Mouse (Mus musculus): ENCODE measurements around the gene Wdr20.
A peak's percentile ranks its signal among the peaks of the same experiment; 100 is the strongest.
"Not testable (repeated sequence)": the region's sequence is repeated elsewhere in the genome, so short reads cannot be mapped to it uniquely, and the experiment has no call there.

The Wdr20 gene

DNA sequence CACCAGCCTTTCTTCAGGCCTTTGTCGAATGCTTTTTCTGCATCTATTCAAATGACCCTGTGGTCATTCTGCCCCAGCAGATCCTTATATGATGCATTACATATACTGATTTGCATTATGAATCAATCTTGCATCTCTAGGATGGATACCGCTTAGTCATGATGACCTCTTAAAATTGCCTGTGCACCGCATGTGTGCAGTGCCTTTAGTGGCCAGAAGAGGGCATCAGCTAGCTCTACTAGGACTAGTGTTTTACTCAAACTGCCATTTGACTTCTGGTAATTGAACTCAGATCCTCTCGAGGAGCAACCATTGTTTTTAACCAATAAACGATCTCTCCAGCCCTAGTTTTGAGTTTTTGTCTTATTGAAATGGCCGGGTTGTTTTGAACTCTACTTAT is 24.0 kb upstream of the Wdr20 start:
- no peak for DNase-seq (ENCODE audit: low read depth, low spot score)

DNA sequence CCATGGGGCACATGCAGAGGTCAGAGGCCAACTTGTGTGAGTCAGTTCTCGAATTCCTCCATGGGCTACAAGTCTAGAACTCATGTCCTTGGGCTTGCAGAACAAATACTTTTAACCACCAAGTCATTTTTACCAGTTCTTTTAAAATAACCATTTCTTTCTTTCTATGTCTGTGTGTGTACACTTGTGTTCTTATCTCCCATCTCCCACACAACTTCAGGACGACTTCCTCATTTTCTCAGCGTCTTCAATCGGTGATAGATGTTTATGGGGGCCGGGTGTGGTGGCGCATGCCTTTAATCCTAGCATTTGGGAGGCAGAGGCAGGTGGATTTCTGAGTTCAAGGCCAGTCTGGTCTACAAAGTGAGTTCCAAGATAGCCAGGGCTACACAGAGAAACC is 23.5 kb upstream of the Wdr20 start:
- DNase-seq (ENCODE audit: low read depth, low spot score): no peak

DNA sequence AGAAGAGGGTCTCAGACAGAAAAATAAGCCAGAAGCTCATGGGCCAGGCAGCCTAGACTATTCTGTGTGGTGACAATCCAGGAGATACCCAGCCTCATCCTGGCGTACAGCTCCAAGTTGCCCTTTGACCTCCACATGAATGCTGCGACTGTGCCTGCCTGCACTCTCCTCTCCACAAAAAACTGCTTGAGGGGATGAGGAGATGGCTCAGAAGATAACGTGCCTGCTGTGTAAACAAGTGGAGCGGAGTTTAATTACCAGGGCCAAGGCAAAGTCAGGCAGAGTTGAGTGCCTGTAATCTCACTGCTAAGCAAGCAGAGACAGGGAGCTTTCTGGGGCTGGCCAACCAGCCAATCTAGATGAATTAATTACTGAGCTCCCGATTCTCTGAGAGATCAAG is 21.7 kb upstream of the Wdr20 start:
- no peak for DNase-seq (ENCODE audit: low read depth, low spot score)

DNA sequence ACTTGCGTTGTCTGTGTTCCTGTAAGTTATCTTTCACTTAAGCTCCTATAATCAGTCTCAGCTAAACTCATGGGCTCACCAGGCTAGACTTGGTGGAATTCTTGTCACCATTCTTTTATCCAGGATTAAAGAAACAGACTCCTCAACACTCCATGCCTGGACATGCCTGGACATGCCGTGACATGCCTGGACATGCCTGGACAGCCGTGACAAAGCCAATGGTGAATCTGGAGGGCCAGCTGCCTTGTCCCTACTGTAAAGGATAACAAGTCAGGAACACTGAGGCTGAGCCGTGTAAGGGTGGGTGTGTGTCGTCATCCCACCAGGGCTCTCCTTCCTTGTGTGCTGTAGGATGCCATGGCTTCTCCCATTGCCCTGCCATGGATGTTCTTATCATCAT is 12.7 kb upstream of the Wdr20 start:
- DNase-seq (ENCODE audit: low read depth, low spot score): no peak

DNA sequence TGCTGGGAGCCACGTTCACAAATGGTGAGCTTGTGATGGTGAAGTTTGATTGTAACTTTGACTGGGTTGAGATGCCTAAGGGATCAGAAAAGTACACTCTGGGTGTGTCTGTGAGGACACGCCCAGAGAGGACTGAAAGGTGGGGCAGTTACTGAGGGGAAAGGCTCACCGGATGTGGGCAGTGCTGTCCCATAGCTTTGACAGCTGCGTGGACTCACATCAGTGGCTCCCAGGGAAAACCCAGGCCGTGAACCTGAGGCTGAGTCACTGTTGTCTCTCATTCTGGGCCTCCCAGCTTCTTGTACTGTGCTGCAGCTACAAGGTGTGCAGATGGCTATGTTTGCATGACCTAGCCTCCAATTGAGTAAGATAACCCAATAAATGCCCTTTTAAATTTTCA is 12.3 kb upstream of the Wdr20 start:
- DNase-seq (ENCODE audit: low read depth, low spot score): no peak

DNA sequence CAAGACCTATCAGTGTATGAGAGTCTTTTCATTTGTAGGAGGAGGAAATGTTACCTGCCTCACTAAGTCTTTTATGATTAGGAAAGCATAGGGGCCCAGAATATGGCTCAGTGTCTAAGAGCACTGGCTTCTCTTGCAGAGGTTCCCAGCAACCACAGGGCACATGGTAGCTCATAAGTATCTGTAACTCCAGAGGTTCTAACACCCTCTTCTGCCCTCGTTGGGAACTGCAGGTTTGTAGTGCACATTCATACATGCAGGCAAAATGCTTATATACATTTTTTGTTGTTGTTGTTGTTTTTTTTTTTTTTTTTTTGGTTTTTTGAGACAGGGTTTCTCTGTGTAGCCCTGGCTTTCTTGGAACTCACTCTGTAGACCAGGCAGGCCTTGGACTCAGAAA is 11.3 kb upstream of the Wdr20 start:
- DNase-seq (ENCODE audit: low read depth, low spot score): no peak

DNA sequence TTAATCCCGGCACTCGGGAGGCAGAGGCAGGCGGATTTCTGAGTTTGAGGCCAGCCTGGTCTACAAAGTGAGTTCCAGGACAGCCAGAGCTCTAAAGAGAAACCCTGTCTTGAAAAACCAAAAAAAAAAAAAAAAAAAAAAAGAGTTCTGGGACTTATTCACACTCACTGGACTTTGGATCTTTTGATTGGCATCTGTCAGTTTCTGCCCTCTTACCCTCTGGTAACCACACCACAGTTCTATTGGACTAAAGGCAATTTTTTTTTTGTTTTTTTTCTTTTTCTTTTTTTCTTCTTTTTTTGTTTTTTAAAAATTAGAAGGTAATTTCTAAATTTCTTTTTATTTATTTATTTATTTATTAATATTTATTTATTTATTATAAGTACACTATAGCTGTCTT is 4.5 kb upstream of the Wdr20 start:
- not testable (repeated sequence) for DNase-seq (ENCODE audit: low read depth, low spot score)

DNA sequence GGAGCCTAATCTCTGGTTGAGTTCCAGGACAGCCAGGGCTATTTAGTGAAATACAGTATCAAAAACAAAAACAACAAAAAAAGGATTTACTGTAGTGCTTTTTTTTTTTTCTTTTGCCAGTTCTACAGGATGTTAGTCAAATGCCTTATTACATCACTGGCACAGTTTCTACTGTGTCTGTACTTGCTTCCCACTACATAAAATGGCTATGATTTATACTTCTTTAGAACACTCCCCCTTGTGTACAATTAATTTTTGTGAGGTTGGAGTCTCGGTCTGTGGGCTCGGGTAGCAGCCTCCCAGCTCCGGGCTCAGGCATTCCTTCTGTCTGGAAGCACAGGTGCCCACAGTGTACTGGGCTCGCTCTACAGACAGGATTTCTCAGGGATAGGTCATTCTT is 1.1 kb upstream of the Wdr20 start:
- peak; percentile 16 for DNase-seq (ENCODE audit: low read depth, low spot score)

DNA sequence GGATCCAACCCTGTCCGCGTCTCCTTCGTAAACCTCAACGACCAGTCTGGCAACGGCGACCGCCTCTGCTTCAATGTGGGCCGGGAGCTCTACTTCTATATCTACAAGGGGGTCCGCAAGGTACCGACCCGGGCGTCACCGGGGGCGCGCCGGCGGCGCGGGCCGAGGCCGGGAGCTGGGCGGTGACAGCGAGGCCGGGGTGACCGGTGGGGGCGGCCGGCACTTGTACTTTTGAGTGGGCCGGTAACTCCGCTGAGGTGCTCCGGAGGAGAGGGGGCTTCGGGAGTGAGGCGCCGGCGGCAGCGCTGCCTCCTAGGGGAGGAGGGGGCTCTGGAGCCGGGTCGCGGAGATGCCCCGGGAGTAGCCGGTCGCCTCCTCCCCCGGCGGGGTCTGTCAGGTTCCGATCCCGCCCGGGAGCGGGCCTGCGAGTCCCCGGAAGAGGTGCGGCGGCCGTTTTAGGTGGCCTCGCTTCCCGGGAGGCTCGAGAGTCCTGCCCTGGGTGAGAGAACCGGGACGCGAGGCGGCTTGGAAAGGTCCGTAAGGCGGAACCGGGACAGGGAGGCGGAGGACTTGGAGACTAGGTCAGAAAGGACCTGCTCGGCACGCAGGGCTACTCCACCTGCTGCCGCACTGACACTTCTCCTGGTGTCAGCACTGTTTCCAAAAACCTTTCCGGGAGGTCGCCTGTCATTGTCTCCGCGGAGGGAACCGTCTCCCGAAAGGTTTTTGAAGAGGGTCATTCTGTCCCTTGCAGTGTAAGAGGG is 596 bp downstream of the Wdr20 start:
- DNase-seq (ENCODE audit: low read depth, low spot score): no peak

DNA sequence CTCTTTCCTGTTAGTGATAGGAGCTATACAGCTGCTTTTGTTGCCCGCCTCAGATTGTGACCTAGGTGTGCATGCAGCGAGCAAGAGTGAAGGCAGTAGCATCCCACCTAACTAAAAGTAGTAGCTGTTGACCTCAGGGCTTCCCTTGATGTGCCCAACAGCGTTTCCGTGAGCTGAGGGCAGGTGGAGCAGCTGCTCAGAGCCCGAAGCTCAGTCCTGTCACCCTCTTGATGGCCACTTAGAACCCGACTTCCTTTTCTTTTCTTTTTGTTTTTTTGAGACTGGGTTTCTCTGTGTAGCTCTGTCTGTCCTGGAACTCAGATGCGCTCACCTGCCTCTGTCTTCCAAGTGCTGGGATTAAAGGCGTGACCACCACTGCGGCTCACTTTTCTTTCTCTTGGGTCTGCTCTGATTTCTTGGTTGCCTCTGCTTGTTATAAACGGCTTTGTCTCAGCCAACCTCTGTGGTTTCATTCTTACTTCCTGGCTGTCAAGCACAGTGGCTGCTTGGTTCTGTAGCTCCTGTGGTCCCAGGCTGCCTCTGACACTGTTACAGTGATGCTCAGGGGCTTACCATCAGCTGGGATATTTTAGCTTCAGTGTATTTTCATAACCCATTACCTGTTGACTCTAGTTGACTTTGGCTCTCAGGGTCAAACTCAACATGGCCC is 13.2 kb downstream of the Wdr20 start:
- no peak for DNase-seq (ENCODE audit: low read depth, low spot score)

DNA sequence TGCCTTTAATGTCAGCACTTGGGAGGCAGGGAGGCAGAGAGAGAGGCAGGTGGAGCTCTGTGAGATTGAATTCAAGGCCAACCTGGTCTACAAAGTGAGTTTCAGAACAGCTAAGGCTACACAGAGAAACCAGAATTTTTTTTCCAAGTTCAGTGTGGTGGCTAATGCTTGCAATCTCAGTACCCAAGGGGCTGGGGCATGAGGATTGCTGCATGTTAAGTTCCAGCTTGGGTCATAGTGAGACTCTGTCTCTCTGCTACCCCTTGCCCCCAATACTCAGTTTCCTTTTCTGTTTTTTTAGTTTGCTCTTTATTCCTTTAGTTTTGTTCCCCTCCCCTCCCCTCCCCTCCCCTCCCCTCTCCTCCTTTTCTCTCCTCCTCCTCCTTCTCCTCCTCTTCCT is 15.0 kb downstream of the Wdr20 start:
- no peak for DNase-seq (ENCODE audit: low read depth, low spot score)

DNA sequence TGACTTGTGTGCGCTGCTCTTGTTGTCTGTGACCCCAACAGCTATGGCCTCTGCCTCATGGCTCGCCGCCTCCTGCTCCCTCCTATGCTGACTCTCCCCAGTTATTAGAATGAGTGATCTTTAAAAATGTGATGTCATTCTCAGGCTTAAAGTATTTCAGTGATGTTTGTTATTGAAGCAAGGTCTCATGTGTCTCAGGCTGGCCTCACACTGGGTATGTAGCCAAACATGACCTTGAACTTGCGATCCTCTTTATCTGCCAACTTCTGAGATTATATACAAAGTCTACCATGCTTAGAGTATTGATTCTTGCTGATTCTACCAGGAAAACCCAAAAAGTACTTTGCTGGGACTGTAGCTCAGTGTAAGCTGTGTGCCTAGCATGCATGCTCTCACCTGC is 16.2 kb downstream of the Wdr20 start:
- no peak for DNase-seq (ENCODE audit: low read depth, low spot score)

DNA sequence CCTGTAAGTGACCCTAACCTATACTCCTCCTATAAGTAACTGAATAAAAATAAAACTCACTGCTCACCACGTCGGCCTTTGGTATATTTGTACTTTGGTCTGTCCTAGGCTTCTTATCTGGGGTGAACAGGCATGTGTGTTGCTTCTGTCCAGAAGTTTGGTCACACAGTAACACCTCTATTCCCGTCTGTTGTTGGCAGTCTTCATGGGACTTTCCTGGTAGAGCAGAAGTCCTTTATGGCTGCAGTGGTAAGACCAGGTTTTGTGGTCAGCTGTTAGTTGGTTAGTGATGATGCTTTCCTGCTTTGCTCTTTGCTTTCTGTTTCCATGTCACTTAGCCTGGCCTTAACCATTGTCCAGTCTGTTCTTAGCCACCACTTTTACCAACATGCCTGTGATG is 19.4 kb downstream of the Wdr20 start:
- no peak for DNase-seq (ENCODE audit: low read depth, low spot score)

DNA sequence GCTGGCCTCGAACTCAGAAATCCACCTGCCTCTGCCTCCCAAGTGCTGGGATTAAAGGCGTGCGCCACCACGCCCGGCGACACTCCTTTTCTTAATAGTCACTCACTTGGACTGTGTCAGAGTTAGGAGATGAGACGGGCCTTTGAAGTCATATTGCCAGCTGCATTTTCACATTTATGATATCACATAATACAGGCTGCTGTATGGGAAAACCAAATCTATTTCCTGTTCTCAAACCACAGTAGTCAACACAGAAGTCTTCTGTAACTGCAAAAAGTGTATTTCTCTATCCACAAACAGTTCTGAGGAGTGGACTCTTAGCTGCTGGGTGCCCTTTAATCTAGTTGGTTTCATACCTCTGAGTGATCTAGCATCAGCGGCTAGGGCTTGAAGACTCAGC is 21.2 kb downstream of the Wdr20 start:
- no peak for DNase-seq (ENCODE audit: low read depth, low spot score)

DNA sequence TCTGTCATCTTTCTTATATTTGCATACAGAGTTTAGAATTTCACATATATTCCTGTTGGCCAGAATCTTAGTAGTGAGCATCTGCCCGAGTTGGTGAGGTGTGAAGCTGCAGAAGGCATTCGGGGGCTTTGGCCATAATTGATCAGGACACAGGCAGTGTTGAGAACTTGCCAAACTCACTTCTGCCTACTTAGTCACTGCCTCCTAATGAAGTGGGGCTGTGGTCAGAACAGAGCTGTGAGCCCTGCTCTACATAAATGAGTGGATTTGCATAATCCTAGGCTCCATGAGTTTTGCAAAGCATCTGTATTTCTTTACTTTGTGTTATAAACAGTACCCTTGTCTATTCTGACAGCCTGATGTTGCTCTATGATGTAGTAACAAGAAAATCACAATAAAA is 24.6 kb downstream of the Wdr20 start:
- no peak for DNase-seq (ENCODE audit: low read depth, low spot score)

DNA sequence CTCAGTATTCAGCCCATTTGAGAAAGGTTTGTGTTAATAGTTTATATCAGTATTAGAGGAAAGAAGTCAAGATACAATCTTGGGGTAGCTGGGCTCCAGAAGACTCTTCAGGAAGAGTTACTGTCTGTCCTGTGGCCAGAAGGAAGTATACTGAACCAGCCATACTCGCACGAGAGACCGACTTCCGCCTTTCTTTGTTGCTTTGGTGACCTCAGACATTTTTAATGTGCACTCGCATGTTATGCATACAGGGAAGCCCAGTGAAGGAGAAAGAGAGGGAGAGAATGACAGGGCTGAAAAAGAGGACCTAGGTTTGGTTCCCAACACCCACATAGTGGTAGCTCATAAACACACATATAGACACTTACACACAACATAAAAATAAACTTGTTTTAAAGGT is 26.8 kb downstream of the Wdr20 start:
- DNase-seq (ENCODE audit: low read depth, low spot score): no peak

DNA sequence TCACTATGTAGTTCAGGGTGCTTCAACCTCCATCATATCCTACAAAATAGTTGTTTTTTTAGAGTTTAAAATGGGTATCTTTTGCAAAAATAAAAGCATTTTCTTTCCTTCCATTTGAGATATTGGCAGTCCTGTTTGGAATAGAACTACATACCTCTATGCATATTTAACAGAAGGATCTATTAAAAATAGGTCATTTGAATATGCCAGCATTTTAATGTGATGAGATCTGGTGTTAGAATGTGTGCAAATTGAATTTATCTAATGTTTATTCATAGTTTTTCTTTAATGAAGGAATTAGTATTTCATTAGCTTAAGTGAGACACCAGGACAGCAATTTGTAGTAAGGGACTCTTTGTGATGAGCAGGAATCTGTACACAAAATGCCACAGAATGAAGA is 30.8 kb downstream of the Wdr20 start:
- DNase-seq (ENCODE audit: low read depth, low spot score): no peak

DNA sequence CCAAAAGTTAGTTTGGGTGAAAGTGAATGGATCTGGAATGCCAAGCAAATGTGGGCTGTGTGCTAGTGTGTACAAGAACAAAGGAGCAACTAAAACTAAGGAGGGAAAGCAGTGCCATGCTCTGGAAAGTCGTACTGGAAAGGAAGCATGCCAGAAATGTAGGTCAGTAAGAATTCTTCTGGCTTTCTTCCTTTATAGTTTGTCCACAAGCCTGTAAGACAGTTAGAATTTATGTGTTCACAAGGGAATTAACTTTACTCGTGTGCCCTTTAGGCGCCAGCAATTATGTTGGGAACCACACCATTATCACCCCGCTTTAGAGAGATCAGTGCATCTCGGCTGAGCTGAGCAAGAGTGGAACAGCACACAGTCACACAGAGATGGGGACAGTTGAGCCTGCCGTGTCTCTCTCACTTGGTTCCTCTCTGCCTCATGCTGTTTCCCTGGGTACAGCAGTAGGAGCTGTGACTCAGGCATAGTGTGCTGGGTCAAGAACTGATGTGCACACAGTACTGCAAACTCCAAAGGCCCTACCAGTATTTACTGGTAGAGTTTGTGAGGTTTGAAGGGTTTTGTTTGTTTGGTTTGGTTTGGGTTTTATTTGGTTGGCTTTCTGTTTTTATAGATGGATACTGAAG is 32.0 kb downstream of the Wdr20 start:
- no peak for DNase-seq (ENCODE audit: low read depth, low spot score)

DNA sequence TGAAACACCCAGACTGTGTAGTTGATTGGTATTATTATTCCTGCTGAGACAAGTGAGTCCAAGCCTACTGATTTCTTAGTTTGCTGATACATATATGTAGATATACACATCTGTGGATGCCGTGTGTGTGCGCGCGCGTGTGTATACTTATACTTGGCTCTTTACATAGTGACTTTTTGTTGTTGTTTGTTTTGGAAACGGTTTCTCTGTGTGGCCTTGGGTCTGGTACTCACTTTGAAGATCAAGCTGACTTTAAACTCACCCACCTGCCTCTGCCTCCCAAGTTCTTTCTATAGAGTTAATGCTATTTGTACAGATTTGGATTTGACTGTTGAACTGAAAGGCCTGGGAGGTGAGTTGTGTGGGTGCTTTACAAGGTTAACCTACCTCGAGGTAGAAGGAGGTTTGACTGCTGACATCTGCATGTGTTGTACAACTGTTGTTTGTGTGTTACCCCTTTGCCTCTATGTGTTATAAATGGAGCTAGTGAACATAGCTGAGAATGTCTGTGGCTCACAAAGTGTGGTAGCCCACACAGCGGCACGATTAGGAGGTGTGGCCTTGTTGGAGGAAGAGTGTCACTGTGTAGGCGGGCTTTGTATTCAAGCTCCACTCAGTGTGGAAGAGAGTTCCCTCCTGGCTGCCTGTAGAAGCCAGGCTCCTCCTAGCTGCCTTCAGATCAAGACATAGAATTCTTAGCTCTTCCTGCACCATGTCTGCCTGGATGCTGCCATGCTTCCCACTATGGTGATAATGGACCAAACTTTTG is 32.9 kb downstream of the Wdr20 start:
- no peak for DNase-seq (ENCODE audit: low read depth, low spot score)

DNA sequence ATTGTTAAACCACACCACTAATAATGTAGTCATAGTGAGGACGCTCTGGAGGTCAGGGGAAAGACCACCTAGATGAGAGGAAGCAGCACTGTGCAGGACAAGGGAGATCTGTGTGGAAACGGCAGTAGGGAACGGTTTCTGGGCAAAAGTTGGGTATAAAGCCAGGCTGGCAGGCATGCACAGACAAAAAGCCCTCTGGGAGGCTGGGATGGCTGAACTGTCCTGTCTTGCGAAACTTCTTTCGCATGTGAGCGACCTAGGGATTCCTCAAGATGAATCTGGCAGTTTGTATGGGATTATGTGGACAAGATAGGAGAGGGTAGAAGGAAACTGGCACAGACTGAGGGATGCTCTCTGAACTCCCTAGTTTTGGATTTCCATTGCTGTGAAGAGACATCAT is 34.2 kb downstream of the Wdr20 start:
- DNase-seq (ENCODE audit: low read depth, low spot score): no peak

DNA sequence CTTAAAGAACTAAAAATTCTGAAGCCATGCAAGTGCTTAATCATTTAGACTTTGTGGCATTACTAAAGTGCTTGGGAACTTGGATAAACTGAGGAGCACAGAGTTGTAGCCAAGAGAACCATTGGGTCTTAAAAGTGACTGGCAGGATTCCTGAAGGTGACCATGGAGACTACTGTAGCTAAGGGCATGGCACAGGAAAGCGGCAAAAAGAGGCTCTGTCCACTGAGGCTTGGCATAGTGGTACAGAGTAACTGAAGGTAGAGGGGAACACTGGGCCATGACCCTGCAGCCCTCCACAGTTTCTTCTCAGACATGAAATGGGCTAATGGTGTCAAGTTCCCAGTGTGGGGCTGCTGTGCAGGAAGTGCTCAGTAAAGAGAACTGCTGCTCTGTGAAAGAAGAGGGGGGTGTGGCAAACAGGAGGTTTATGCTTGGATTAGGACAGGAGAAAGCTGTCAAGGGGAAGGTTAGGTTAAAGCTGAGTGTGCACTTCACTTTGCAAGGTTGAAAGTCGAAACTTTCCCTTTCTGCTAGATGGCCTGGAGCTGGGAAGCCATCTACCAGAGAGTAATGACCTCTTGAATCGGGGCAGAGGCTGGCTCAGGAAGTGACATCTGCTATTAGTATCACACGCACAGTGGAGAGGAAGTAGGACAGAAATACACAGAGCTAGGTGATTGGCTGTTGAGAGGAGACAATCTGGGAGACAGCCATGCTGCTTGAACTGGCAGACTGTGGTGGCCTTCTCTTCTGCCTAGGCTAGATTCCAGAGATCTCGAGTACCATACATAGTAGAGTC is 38.1 kb downstream of the Wdr20 start:
- DNase-seq (ENCODE audit: low read depth, low spot score): no peak

DNA sequence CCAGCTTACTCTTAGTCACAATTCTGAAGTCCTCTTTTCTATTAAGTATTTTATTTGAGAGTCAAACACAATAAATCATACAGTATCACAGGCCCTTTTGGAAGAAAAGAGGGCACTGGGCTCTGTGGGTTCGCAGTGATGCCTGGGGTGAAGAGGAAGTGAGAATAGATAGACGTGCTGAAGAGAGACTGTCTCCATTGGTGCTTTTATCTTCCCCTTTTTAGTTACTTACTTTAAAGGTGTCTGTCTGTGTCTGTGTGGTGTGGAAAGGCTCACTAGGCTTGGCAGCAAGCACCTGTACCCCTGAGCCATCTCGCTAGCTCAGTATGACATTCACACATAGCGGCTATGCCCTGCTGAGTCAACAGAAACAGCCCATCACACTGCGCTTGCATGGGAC is 40.1 kb downstream of the Wdr20 start:
- DNase-seq (ENCODE audit: low read depth, low spot score): no peak
